Mouse (Mus musculus) MEL (cell line): ENCODE results near the gene Rpl3. TPM values are rescaled to one million over a fixed set of nuclear protein-coding genes. Genes with fewer than 3 reads are reported as not detected.

ENCODE experiments used
- DNase-seq: peaks from one replicate; pipeline ENCODE4 v3.0.0; 2011; ENCODE audit warnings: low read depth, low spot score
- H3K27ac ChIP-seq: 2 replicates; pipeline ENCODE4 v1.5.1; 2012; ENCODE audit warnings: low read depth, mild to moderate bottlenecking, control low read depth, low read length, moderate library complexity; ENCODE audit not compliant: control insufficient read depth
- H3K27me3 ChIP-seq, 2 experiments: fragments of 150-350 bp in 1 of 2; sonication (generic) in 1 of 2; 2 replicates each; pipeline ENCODE4 v1.6.1; 2012; ENCODE audit warnings: low read length in 2 of 2, mild to moderate bottlenecking in 2 of 2, improper control_type of control experiment in 1 of 2, moderate library complexity in 1 of 2; ENCODE audit not compliant: insufficient read depth in 2 of 2, control insufficient read depth in 1 of 2
- H3K36me3 ChIP-seq, 2 experiments: 2 replicates each; pipeline ENCODE4 v1.6.1; 2012 to 2014; ENCODE audit warnings: low read length in 2 of 2, improper control_type of control experiment in 1 of 2, inconsistent platforms in 1 of 2, mild to moderate bottlenecking in 1 of 2; ENCODE audit not compliant: insufficient read depth in 2 of 2, control insufficient read depth in 1 of 2
- H3K4me1 ChIP-seq, 2 experiments: fragments of 150-350 bp in 1 of 2; sonication (generic) in 1 of 2; 2 replicates each; pipeline ENCODE4 v1.6.1; 2012; ENCODE audit warnings: low read length in 2 of 2, improper control_type of control experiment in 1 of 2, mild to moderate bottlenecking in 1 of 2; ENCODE audit not compliant: insufficient read depth in 2 of 2, control insufficient read depth in 1 of 2
- H3K4me3 ChIP-seq, 2 experiments: fragments of 150-350 bp in 1 of 2; sonication (generic) in 1 of 2; 2 replicates each; pipeline ENCODE4 v1.5.1; 2012; ENCODE audit warnings: low read depth in 2 of 2, low read length in 2 of 2, mild to moderate bottlenecking in 2 of 2, moderate library complexity in 2 of 2, control low read depth in 1 of 2, improper control_type of control experiment in 1 of 2; ENCODE audit not compliant: control insufficient read depth in 1 of 2, insufficient read depth in 1 of 2
- H3K79me2 ChIP-seq: 2 replicates; pipeline ENCODE4 v1.6.1; 2012; ENCODE audit warnings: mild to moderate bottlenecking, low read length, moderate library complexity; ENCODE audit not compliant: control insufficient read depth, poor library complexity, insufficient read depth
- H3K9ac ChIP-seq: 2 replicates; pipeline ENCODE4 v1.6.1; 2012; ENCODE audit warnings: low read depth, mild to moderate bottlenecking, control low read depth, low read length, moderate library complexity; ENCODE audit not compliant: control insufficient read depth, poor library complexity, severe bottlenecking
- H3K9me3 ChIP-seq: fragments of 150-350 bp; sonication (generic); replicated peaks from 2 replicates; pipeline ENCODE4 v1.6.1; 2012; ENCODE audit warnings: mild to moderate bottlenecking, low read length, improper control_type of control experiment, moderate library complexity; ENCODE audit not compliant: insufficient read depth
- BHLHE40 ChIP-seq: IDR thresholded peaks from 2 replicates; pipeline ENCODE4 v1.6.1; 2012; ENCODE audit warnings: low read depth, mild to moderate bottlenecking, inconsistent platforms, low read length, improper control_type of control experiment, borderline replicate concordance
- E2F4 ChIP-seq: IDR thresholded peaks from 2 replicates; pipeline ENCODE4 v1.6.1; 2011; ENCODE audit warnings: low read depth, low read length, improper control_type of control experiment, borderline replicate concordance
- GATA1 ChIP-seq: IDR thresholded peaks from 2 replicates; pipeline ENCODE4 v1.6.1; 2011; ENCODE audit warnings: low read depth, low read length, improper control_type of control experiment
- MAZ ChIP-seq: IDR thresholded peaks from 2 replicates; pipeline ENCODE4 v1.6.1; 2012; ENCODE audit warnings: low read depth, mild to moderate bottlenecking, inconsistent platforms, low read length, improper control_type of control experiment
- MEF2A ChIP-seq: IDR thresholded peaks from 2 replicates; pipeline ENCODE4 v1.6.1; 2014; ENCODE audit warnings: low read depth, mild to moderate bottlenecking, inconsistent platforms, low read length, improper control_type of control experiment; ENCODE audit not compliant: poor library complexity, insufficient replicate concordance, severe bottlenecking; ENCODE audit errors: extremely low read depth
- MXI1 ChIP-seq: IDR thresholded peaks from 2 replicates; pipeline ENCODE4 v1.6.1; 2011; ENCODE audit warnings: mild to moderate bottlenecking, low read depth, low read length, improper control_type of control experiment
- MYC ChIP-seq: IDR thresholded peaks from 2 replicates; pipeline ENCODE4 v1.6.1; 2011; ENCODE audit warnings: low read depth, mild to moderate bottlenecking, low read length, improper control_type of control experiment, moderate library complexity
- POLR2A ChIP-seq, 2 experiments: IDR thresholded peaks; 2 replicates each; pipeline ENCODE4 v1.6.1; 2011 to 2012; ENCODE audit warnings: low read length in 2 of 2, mild to moderate bottlenecking in 2 of 2, control low read depth in 1 of 2, improper control_type of control experiment in 1 of 2, low read depth in 1 of 2, moderate library complexity in 1 of 2; ENCODE audit not compliant: control insufficient read depth in 1 of 2, insufficient read depth in 1 of 2, poor library complexity in 1 of 2
- RAD21 ChIP-seq: IDR thresholded peaks from 2 replicates; pipeline ENCODE4 v1.6.1; 2011; ENCODE audit warnings: mild to moderate bottlenecking, low read depth, low read length, improper control_type of control experiment
- SIN3A ChIP-seq: IDR thresholded peaks from 2 replicates; pipeline ENCODE4 v1.6.1; 2012; ENCODE audit warnings: low read length, improper control_type of control experiment, inconsistent platforms
- SMC3 ChIP-seq: IDR thresholded peaks from 2 replicates; pipeline ENCODE4 v1.6.1; 2011; ENCODE audit warnings: low read depth, low read length, improper control_type of control experiment
- TAL1 ChIP-seq: IDR thresholded peaks from 2 replicates; pipeline ENCODE4 v1.6.1; 2012; ENCODE audit warnings: mild to moderate bottlenecking, inconsistent platforms, low read length, moderate library complexity, mixed read lengths
- UBTF ChIP-seq: IDR thresholded peaks from 2 replicates; pipeline ENCODE4 v1.6.1; 2012; ENCODE audit warnings: low read depth, mild to moderate bottlenecking, inconsistent platforms, low read length, improper control_type of control experiment, moderate library complexity, borderline replicate concordance; ENCODE audit not compliant: insufficient read depth
- USF1 ChIP-seq: IDR thresholded peaks from 2 replicates; pipeline ENCODE4 v1.6.1; 2014; ENCODE audit warnings: low read depth, mild to moderate bottlenecking, inconsistent platforms, low read length, improper control_type of control experiment, moderate library complexity
- ZKSCAN1 ChIP-seq: IDR thresholded peaks from 2 replicates; pipeline ENCODE4 v1.6.1; 2012; ENCODE audit warnings: low read depth, mild to moderate bottlenecking, inconsistent platforms, low read length, improper control_type of control experiment, moderate library complexity
- ZMIZ1 ChIP-seq: IDR thresholded peaks from 2 replicates; pipeline ENCODE4 v1.6.1; 2012; ENCODE audit warnings: low read depth, mild to moderate bottlenecking, inconsistent platforms, low read length, improper control_type of control experiment, moderate library complexity
- polyA plus RNA-seq, 2 experiments: library from polyadenylated mRNA; stranded (reverse) in 1 of 2; unstranded in 1 of 2; fragments of >175 nt in 1 of 2; fragments of >200 nt in 1 of 2; gene quantifications; 2 replicates each; pipeline versions ENCODE4 v1.2.1 to v1.2.4; 2012; ENCODE audit warnings: low replicate concordance in 2 of 2, low read depth in 1 of 2; ENCODE audit not compliant: insufficient read length in 2 of 2, insufficient read depth in 1 of 2, missing spikeins in 1 of 2
- total RNA-seq: library from RNA; depleted of rRNA; stranded (reverse); fragments of 300-350 nt; gene quantifications from 2 replicates; pipeline ENCODE4 v1.2.3, GENCODE M21; 2012

The Rpl3 gene
- total and polyA plus RNA-seq, 3 experiments: 543 to 1,686 (median 1,096) TPM

GRCm38 (mm10) chr15:80051092-80051761 is 40.4 kb downstream of the Rpl3 start:
- Histone ChIP-seq H3K9ac (no peak overlapping the region), H3K27ac (no peak overlapping the region), H3K36me3 (peaks cover 0 to 16% of the 10 kb centered on the region in 2 experiments; a peak in 2 of 4 replicates), H3K27me3 (no peaks in the 10 kb centered on the region), H3K9me3 (no peaks in the 10 kb centered on the region), H3K79me2 (no peaks in the 10 kb centered on the region), H3K4me3 (no peak overlapping the region), H3K4me1 (peaks cover 10 to 21% of the 10 kb centered on the region in 2 experiments)
- no peak for DNase-seq
- TF ChIP-seq UBTF: no peak
- TF ChIP-seq MXI1: no peak
- TF ChIP-seq SIN3A: no peak
- no peak for TF ChIP-seq E2F4
- TF ChIP-seq MYC: no peak
- no peak for TF ChIP-seq MAZ
- no peak for TF ChIP-seq USF1

GRCm38 (mm10) chr15:80050093-80050492 is 41.6 kb downstream of the Rpl3 start:
- no peaks in the 10 kb centered on the region for H3K9me3 ChIP-seq
- peaks cover 10 to 21% of the 10 kb centered on the region in 2 experiments for H3K4me1 ChIP-seq
- H3K4me3 ChIP-seq: no peak overlapping the region
- peaks cover 0 to 16% of the 10 kb centered on the region in 2 experiments; a peak in 2 of 4 replicates for H3K36me3 ChIP-seq
- TF ChIP-seq MEF2A (no peak), RAD21 (no peak), SMC3 (no peak), BHLHE40 (no peak), TAL1 (no peak), ZKSCAN1 (no peak), GATA1 (no peak), ZMIZ1 (no peak), MYC (no peak), MAZ (no peak), POLR2A (IDR thresholded peaks at IDR 0.05; ENCODE audit: control insufficient read depth in 1 of 2, insufficient read depth in 1 of 2, low read depth in 1 of 2, low read length in 2 of 2, poor library complexity in 1 of 2) (no peak)
- no peaks in the 10 kb centered on the region for H3K27me3 ChIP-seq
- no peak overlapping the region for H3K9ac ChIP-seq
- H3K79me2 ChIP-seq: no peaks in the 10 kb centered on the region
- no peak for DNase-seq
- H3K27ac ChIP-seq: no peak overlapping the region
